Mouse (Mus musculus) kidney, postnatal 10 days (tissue): ENCODE results near the gene Pcbp2.

ENCODE experiments used
- DNase-seq: peaks from one replicate; pipeline ENCODE4 v3.0.0; 2021; ENCODE audit warnings: mixed read lengths

Pcbp2 gene

DNA sequence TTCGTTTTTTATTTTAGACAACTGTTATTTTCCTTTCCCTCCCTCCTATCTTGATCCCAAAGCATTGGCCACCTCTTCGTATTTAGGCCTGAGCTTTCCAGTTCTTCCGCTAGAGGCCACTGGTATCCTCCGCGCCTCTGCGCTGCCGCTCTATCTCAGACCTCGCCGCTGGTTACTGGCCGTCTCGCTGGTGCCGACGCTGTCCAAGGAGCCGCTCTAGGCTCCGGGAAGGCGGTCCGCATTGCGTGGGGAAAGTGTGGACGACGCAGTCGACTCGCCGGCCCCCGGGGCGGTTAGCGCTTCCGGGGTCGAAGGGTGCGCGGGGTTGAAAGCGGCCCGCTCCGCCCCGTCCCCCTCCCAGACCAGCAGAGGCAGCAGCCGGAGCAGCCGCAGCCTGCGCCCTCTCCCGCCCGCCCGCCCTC, at the start of gene Pcbp2:
Gene Pcbp2 (plus strand): TSS at position 357 of the 422 bp plus-strand sequence.
- peak; percentile 97 for DNase-seq

DNA sequence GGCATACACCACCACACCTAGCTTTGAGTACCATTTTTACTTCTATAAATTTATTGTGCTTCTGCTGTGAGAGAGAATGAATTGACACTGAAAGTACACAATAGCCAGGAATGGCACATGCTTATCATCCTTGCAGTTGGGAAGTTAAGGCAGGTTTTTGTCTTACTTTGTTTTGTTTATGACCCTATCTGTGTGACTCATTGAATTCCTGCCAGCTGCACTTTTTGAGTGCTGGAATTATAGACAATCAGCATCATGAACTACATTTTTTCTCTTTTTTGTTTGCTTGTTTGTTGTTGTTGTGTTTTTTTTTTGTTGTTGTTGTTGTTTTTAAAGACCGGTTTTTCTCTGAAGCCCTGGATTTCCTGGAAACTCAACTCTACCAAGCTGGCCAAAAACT, 49.4 kb upstream of the Pcbp2 start:
- DNase-seq = no peak

DNA sequence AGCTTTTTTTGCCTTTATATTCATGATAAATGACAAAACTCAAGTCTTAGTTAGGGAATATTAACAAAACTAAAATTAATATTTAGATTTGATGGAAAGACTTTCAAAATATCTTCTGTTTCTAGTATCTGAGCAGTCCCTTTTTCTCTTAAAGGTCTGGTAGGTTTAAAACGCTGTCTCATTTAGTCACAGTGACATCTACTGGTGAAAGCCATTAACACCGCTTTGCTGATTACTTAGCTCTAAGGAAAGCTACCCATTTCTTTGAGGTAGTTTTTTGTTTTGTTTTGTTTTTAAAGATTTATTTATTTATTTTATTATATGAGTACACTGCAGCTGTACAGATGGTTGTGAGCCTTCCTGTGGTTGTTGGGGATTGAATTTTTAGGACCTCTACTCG, 48.9 kb upstream of the Pcbp2 start:
- DNase-seq = peak; percentile 65

DNA sequence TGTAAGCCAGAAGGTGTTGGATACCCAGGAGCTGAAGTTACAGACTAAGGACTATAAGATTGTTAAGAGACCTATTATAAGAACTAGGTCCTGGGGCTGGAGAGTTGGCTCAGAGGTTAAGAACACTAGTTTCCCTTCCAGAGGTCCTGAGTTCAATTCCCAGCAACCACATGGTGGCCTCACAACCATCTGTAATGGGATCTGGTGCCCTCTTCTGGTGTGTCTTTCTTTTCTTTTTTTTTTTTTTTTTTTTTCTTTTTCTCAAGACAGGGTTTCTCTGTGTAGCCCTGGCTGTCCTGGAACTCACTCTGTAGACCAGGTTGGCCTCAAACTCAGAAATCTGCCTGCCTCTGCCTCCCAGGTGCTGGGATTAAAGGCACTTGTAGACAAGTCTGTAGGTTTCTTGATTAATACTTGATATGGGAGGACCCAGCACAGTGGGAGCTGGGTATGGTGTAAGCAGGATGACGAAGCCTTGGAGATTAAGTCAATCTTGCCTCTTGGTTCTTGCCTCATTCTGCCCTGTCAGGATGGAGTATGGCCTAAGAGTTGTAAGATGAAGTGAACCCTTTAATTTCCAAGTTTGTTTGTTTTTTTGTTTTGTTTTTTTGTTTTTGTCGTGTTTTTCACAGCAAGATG, 46.6 kb upstream of the Pcbp2 start:
- no peak for DNase-seq

DNA sequence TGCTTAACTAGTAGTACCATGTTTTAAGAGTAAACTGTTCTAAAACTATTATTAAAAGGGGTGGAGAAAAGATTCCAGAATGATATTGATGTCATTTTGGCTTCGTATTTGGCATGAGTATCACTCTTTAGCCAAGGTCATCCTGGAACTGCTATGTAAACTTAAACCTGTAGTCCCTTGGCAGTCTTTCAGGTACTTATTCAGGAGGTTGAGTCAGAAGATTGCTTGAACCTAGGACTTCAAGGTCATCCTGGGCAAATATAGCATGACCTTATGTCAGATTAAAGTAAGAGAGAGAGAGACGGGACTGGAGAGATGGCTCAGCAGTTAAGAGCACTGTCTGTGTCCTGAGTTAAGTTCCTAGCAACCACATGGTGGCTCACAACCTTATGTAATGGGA, 45.7 kb upstream of the Pcbp2 start:
- DNase-seq = no peak

DNA sequence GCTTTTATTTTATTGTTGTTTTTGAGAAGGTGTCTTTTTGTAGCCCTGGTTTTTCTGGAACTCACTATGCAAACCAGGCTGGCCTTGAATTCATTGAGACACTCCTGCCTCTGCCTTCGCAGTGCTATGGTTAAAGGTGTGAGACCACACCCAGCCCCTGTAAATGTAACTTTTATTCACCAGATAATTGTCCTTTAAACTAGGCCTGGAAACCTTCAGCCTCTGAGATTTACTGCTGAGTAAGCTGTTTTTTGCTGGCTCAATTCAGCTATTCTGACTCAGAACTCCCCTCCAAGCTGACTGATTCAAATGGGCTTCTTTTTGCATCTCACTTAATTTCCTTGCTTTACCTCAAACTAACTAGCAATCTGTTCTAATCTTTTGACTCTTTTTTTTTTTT, 43.4 kb upstream of the Pcbp2 start:
- no peak for DNase-seq

DNA sequence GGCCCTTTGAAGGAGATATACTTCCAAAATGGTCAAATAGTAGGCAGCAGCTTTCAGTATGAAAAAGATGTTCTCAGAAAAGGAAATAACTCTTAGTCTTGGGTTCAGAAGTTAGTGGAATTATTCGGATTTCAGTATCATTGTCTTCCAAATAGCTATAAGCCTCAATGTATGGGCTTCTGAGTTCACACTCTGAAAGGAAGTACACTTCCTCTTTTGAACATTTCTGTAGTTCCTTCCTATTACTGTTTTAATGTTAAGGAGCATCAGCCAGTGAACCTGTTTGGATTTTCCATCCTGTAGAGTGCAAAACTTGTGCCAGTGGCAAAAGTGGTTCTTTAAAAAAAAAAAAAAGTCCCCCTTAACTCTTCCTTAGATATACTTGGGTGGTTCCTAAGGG, 38.3 kb upstream of the Pcbp2 start:
- no peak for DNase-seq

DNA sequence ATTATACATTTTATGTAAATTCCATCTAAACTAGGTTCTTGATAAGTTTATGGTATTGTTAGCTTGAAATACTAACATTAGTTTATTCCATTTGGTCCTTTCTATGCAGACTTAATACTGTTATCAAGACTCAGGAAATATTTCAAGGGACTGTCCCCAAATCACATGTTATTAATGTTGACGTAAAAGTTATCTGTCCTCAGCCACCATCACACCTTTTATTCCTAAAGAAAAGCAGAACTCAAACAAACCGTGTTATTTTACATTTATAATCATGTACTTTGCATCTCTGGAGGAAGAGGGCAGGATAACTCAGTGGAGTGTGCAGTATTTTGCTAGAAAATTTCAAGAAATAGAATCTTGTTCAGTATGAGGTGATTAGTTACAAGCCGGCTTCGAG, 37.2 kb upstream of the Pcbp2 start:
- DNase-seq = no peak

DNA sequence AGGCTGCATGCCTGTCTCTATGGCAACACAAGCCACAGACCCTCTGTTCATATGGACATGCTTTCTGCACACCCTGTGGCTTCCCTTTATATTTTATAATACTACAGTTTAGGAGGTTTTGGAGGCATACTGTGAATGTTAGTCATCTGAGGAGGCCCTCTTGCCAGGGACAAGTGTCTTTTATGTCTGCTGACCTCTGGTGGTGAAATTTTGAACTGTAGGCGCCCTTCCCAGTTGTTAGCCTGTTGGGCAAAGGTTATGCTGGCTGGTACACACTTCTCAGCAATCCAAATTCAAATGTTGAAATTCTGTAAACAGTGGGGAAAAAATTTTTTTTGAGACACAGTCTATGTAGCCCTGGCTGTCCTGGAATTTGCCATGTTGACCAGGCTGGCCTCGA, 27.8 kb upstream of the Pcbp2 start:
- DNase-seq = peak; percentile 91

DNA sequence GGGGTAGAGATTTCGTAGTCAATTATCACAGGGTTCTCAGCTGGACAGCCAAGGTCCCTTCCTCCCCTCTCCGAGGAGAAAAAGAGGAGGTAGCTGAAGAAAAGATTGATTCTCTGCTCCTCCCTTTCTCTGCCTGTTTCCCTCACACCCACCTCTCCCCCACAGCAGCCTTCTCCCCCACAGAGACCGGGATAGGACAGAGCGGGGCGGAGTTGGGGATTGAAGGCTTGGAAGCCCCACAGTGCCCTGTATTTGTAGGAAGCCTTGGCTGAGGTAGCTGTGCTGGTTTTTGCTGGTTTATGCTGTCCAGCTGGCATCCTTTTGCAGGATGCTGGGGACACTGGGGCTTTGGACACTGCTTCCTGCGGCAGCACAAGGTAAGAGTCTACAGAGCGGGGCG, 25.2 kb upstream of the Pcbp2 start, which contains the start of gene Amhr2:
Gene Amhr2 (plus strand): TSS at position 222 of the 400 bp plus-strand sequence.
- DNase-seq = no peak

DNA sequence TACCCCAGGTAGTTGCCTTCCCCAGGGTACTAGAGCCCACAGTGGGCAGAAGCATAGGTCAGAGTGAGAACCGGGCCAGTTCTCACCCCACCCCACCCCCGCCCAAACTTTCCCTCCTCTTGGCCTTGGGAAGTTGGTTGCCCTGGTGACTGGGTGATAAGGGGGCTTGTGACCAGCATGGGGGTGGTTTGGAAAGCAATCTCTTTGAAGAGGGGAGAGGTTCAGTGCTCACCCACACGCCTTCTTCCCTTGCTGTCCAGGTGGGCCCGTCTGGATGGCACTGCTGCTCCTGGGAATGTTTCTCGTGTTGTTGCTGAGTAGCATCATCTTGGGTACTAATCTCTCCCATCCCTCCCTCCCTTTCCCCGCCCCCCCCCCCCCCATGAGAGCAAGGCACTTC, 23.9 kb upstream of the Pcbp2 start:
- DNase-seq = no peak

DNA sequence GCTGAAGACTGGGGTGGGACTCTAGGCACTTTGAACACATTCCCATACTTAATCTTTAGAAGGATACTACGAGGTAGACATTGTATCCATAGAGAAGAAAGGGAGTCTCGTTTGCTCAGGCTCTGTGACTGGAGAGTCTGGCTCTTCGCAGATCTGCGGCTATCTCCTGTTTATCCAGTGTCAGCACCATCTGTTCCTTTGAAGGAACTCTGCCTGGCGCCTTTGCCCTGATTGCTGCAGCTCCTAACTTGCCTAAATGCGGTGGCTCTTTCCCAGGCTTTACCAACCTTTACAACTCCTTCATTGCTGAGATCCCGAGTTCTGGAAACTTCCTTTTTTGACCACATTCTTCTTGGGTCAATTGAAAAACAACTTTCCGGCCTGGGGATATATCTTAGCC, 21.0 kb upstream of the Pcbp2 start:
- DNase-seq = no peak

DNA sequence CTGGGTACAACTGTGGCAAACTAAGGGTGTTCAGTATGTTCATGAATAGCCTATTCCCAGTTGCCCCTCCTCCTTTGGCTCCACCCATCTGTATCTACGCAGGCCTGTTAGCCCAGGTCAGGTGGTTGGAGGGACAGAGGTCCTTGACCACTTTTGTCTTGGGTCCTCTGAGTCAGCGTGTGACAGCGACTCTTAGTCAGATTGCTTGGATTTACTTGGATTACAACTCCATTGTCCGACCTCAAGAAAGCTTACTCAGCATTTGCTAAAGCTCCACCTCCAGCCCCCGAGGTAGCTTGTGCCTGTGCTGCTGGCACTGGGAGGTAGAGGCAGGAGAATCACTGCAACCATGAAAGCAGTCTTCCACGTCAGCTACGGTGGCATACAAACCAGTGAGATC, 19.4 kb upstream of the Pcbp2 start:
- no peak for DNase-seq

DNA sequence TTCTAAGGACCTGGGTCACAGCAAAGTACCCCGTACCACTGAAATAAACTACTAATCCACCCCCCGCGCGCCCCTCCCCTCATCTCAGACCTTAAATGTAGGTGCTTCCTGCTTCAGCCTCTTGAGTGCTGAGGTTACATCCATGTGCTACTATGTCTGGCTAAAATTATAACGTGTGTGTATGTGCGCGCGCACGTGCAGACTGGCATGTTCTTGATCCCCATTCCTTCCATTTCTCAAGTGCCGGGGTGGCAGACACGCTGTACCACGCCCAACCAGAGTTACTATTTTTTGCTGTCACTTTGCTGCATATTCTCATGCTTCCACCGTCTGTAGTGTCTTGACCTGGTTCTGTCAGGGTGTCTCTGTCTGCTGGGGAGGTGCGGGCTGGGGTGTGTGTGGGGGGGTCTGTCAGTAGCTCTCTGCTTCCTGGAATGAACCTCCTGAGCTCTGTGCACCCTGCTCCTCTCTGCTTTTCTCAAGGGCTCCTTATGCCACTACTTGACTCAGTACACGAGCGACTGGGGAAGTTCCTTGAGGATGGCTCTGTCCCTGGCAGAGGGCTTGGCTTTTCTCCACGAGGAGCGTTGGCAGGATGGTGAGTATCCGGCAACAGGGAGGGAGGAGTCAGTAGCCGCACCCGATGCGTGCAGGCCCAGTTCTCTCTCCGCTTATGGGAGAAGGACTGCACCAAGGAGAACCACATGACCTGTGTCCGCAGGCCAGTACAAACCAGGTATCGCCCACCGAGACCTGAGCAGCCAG, 18.5 kb upstream of the Pcbp2 start:
- DNase-seq = no peak

DNA sequence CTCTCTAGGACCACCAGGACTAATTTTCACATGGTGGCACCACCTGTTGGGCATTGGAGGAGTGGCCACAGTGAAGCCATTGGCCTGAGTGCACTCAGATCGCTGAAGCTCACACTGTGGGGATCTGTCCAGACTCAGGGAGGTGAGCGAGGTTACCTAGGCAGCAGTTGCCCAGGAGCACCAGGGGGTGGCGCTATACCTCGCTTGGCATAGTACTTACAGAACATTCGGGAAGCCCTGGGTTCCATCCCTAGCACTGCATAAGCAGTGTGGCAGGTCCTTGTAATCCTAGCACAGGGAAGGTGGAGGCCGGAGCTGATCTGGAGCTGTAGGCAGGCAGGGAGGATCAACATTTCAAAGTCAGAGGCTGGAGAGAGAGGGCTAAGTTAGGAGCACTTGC, 14.3 kb upstream of the Pcbp2 start:
- no peak for DNase-seq

DNA sequence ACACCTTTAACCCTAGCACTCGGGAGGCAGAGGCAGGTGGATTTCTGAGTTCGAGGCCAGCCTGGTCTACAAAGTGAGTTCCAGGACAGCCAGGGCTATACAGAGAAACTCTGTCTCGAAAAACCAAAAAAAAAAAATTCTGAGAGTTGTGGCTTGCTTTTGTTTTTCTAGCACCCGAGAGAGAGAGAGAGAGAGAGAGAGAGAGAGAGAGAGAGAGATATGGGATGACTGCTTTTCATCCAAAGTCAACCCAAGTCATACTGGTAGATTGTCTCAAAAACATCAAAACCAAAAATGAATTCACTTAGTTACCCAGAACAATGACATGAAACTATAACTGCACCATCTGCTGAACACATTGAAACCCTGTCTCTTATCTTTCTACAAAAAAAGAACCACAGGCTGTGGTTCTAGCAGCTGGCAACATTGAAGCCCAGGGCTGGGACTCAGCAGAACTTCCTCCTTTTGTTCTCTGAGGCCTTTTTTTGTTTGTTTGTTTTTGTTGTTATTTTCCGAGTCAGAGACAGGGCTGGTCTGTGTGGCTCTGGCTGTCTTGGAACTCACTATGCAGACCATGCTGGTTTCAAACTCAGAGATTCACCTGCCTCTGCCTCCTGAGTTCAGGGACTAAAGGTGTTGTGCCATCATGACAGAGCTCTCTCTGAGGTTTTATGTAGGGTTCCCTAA, 12.1 kb upstream of the Pcbp2 start:
- no peak for DNase-seq

DNA sequence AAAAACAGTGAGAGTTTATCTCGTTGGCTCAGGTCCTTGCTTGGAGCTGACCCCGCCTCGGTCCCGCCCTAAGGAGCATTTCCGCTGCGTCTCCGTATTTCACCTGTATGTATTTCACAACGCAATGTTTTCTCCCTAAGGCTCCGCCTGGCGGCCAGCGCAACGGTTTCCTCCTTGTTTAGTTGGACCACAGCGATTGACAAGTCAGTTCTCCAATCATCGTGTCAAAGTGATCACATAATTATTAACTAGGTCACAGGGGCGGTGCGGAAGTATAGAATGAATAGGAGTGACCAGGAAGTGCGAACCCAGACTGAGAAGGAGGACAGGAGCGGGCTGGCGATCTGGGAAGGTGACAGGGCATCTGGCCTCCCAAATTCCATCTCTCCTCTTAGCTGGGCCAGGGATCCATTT, 11.4 kb upstream of the Pcbp2 start, which contains the start of gene Prr13:
Gene Prr13 (plus strand): TSS at position 125 of the 414 bp plus-strand sequence.
- peak; percentile 94 for DNase-seq

DNA sequence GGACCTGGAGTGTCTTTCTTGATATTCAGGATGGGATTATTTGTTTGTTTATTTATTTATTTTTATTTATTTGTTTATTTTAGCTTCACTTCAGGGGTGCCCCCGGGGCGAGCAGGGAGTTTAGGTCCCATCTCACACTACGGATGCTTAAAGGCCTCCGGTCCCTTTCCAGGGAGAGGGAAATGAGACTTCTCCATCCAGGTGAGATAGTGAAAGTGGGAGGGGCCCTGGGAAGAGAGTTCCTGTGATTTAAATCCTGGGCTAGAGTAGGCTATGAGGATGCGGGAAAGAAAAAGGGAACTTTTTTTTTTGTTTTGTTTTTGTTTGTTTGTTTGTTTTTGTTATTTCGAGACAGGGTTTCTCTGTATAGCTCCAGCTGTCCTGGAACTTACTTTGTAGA, 11.0 kb upstream of the Pcbp2 start:
- no peak for DNase-seq

DNA sequence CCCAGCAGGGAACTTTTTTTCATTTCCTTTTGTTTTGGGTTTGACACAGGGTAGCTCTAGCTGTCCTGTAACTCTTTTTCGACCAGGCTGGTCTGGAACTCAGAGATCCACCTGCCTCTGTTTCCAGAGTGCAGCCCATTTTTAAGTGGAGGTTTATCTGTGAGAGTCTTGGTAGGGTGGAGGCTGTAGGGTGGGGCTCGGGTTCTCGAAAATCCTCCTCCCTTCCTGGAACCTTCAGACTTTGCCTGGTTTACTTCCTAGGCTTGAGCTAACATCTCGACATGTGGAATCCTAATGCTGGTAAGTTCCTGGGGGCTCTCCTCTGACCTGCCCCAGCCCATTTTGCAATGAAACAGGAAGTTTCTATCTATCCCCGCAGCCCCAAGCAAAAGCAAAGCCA, 10.5 kb upstream of the Pcbp2 start:
- DNase-seq = no peak

DNA sequence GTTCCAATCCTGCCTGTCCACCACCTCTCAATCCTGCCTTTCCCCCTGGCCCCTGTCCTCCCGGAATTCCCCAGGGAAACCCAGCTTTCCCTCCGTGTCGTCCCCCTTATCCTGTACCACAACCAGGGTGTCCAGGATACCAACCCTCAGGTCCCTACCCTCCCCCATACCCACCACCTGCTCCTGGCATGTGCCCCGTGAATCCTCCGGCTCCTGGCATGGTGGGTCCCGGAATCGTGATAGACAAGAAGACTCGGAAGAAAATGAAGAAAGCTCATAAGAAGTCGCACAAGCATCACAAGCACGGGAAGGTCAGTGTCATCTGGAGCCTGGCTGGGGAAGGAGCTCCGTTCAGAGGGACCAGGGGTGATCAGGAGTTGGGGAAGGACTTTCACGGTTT, 9.9 kb upstream of the Pcbp2 start:
- DNase-seq = no peak

DNA sequence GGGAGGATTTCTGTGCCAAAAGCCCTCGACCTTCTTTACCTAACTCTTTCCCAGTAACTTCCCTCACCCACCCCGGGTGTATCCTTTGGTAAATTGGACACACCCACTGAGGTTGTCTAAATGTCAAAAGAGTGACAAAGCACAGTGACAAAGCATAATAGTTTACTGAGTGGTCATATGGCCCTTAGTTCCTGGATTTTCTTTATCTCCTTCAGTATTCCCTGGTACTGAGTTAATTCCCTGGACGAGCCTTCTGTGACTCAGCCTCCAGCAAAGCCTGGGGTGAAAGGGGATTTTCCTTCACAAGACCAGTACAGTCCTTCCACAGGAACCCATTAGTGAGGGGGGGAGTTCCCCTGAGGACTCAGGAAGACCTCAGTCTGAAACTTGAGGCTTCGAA, 9.4 kb upstream of the Pcbp2 start:
- DNase-seq = no peak

DNA sequence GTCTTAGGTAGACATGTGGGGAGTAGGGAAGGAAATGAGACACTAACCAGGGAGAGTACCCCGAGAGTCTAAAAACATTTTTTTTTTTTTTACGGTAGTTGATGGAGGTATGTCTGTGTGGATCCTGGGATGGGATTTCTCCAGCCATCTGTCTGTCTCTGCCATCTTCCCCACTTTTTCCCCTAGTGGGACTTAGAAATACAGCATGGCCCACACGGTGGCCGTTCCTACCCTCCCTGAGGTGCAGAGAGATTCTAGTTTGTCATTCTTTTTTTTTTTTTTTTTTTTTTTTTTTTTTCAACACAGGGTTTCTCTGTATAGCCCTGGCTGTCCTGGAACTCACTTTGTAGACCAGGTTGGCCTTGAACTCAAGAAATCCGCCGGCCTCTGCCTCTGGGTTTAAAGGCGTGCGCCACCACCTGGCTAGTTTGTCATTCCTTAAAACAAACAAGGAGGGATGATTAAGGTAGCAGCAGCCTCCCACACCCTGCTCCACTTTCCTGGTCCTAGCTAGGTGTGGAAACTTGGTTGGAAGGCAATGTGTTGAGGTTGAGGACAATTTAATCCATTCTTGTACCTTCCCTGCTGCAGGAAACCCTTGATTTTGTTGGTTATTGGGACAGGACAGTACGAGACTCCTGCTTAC, 8.8 kb upstream of the Pcbp2 start:
- no peak for DNase-seq

DNA sequence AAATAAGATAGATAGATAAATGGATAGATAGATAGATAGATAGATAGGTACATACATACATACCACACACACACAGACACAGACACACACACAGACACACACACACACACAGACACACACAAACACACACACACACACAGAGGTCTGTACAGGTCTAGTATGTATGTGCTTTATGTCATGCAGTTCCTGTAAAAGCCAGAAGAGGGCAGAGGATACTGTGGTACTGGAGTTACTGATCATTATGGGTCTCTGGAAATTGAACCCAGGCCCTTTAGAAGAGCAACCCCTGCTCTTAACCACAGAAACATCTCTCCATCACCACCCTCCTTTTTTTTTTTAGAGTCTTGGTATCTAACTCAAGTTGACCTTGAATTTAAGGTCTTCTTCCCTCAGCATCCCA, 6.7 kb upstream of the Pcbp2 start:
- DNase-seq = no peak
